Mouse (Mus musculus): ENCODE measurements around the gene Trim71. TPM values are rescaled to one million over a fixed set of nuclear protein-coding genes. Genes with fewer than 3 reads are reported as not detected.

The Trim71 gene
- polyA plus RNA-seq, 1 experiment from 2014 or later: 5.9 TPM

Other genes starting within 250 kb of the Trim71 start
- gene Bcl2a1c, start 234.2 kb downstream of the Trim71 start, polyA plus RNA-seq (2016; fragmentation: Nextera tagmentation; extraction: Ambion mirVana): not detected in 2 replicates
- 30.7 and 31.6 TPM in 2 replicates for gene Crtap, start 173.7 kb downstream of the Trim71 start, polyA plus RNA-seq (2016; fragmentation: Nextera tagmentation; extraction: Ambion mirVana)
- gene Glb1, start 163.3 kb downstream of the Trim71 start, polyA plus RNA-seq (2016; fragmentation: Nextera tagmentation; extraction: Ambion mirVana): 22.6 and 22.8 TPM in 2 replicates
- 10.1 and 10.7 TPM in 2 replicates for gene Tmppe, start 163.3 kb downstream of the Trim71 start, polyA plus RNA-seq (2016; fragmentation: Nextera tagmentation; extraction: Ambion mirVana)
- gene Ccr4, start 59.5 kb downstream of the Trim71 start, polyA plus RNA-seq (2016; fragmentation: Nextera tagmentation; extraction: Ambion mirVana): not detected in 2 replicates
- 1.0 and 1.2 TPM in 2 replicates for gene C130032M10Rik, start 48.7 kb downstream of the Trim71 start, polyA plus RNA-seq (2016; fragmentation: Nextera tagmentation; extraction: Ambion mirVana)
- gene Cnot10, start 75.8 kb upstream of the Trim71 start, polyA plus RNA-seq (2016; fragmentation: Nextera tagmentation; extraction: Ambion mirVana): 73.7 and 74.4 TPM in 2 replicates
- 74.6 and 78.8 TPM in 2 replicates for gene Dync1li1, start 124.4 kb upstream of the Trim71 start, polyA plus RNA-seq (2016; fragmentation: Nextera tagmentation; extraction: Ambion mirVana)
- gene Cmtm6, start 166.7 kb upstream of the Trim71 start, polyA plus RNA-seq (2016; fragmentation: Nextera tagmentation; extraction: Ambion mirVana): 29.1 and 29.9 TPM in 2 replicates
- gene Cmtm7, start 217.5 kb upstream of the Trim71 start, polyA plus RNA-seq (2016; fragmentation: Nextera tagmentation; extraction: Ambion mirVana): 76.9 and 78.7 TPM in 2 replicates